Mouse (Mus musculus): ENCODE data around the gene Hist3h2ba. TPM values are rescaled to one million over a fixed set of nuclear protein-coding genes. Genes with fewer than 3 reads are reported as not detected.

The Hist3h2ba gene
- polyA plus RNA-seq (2011; ENCODE audit: insufficient read depth, insufficient read length, low replicate concordance, missing spikeins), result 18.8 and 22.9 TPM in 2 replicates

DNA sequence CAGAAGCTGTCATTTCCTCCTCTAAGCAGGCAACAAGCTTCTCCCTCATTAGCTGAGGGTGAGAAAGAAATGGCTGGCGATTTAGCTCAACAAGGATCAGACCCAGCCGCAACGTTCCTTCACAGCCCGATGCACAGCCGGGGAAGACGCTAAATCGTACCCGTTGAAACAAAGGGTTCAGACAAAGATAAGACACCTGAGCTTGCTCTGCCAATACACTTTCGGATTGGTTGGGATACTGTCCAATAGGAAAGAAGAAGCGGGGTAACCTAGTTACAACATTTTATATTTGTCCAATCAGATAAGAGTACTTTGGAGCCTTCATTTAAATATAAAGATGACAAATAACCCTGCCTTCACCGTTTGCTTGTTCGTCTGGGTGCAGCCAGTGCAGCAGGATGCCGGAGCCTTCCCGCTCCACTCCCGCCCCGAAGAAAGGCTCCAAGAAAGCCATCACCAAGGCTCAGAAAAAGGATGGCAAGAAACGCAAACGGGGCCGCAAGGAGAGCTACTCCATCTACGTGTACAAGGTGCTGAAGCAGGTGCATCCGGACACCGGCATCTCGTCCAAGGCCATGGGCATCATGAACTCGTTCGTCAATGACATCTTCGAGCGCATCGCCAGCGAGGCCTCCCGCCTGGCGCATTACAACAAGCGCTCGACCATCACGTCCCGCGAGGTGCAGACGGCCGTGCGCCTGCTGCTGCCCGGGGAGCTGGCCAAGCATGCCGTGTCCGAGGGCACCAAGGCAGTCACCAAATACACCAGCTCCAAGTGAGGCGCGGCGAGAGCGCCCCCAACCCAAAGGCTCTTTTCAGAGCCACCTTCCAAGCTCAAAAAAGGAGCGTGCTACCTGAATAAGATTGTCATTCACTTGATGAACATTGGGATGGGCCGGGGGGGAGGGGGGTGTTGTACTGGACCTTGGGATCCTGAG is at the start of gene Hist3h2ba:
Gene Hist3h2ba, plus strand, starts transcription at position 379 of the 938 bp plus-strand sequence.
- Histone ChIP-seq H3K27ac (ENCODE audit: control insufficient read depth, insufficient read depth, low read depth, low read length, poor library complexity) (peak within 1 kb of the TSS; percentile 88), H3K4me1 (ENCODE audit: control insufficient read depth, insufficient read depth, low read length) (no peaks in the 10 kb centered on the region), H3K4me3 (replicated peaks; ENCODE audit: control insufficient read depth, low read depth, low read length) (peak within 1 kb of the TSS; percentile 69)
- WGBS, result 2% methylated on average over 48 of the region's 48 CpGs
- TF ChIP-seq CTCF (IDR thresholded peaks at IDR 0.05; ENCODE audit: control insufficient read depth, insufficient read depth, low read length) (no peak), POLR2A (IDR thresholded peaks at IDR 0.05; ENCODE audit: borderline replicate concordance, control insufficient read depth, low read depth, low read length) (peak; percentile 97)

DNA sequence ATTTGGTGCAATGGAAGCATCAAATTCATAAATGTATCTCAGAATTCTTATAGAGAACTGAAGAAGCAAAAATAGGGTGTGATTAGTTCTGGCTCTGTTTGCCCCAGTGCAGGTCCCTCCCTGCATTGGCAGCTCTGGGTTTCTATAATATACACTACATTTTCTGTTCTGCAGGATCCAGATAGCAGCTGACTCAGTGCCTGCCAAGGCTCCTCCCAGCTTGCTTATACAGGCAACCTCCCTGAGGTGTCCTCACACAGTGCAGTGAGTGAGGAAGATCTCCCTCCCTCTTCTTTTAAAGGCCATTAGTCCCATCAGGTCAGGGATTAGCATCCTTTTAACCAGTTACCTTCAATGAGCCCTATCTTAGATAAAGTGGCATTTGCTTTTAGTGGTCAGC is 47.6 kb upstream of the Hist3h2ba start:
- H3K4me3 ChIP-seq (replicated peaks; ENCODE audit: control insufficient read depth, low read depth, low read length), result no peak overlapping the region
- H3K4me1 ChIP-seq (ENCODE audit: control insufficient read depth, insufficient read depth, low read length), result no peaks in the 10 kb centered on the region
- no peak for TF ChIP-seq CTCF (IDR thresholded peaks at IDR 0.05; ENCODE audit: control insufficient read depth, insufficient read depth, low read length)
- TF ChIP-seq POLR2A (IDR thresholded peaks at IDR 0.05; ENCODE audit: borderline replicate concordance, control insufficient read depth, low read depth, low read length), result no peak
- H3K27ac ChIP-seq (ENCODE audit: control insufficient read depth, insufficient read depth, low read depth, low read length, poor library complexity), result no peak overlapping the region; the same call in 1 of the 2 replicates

DNA sequence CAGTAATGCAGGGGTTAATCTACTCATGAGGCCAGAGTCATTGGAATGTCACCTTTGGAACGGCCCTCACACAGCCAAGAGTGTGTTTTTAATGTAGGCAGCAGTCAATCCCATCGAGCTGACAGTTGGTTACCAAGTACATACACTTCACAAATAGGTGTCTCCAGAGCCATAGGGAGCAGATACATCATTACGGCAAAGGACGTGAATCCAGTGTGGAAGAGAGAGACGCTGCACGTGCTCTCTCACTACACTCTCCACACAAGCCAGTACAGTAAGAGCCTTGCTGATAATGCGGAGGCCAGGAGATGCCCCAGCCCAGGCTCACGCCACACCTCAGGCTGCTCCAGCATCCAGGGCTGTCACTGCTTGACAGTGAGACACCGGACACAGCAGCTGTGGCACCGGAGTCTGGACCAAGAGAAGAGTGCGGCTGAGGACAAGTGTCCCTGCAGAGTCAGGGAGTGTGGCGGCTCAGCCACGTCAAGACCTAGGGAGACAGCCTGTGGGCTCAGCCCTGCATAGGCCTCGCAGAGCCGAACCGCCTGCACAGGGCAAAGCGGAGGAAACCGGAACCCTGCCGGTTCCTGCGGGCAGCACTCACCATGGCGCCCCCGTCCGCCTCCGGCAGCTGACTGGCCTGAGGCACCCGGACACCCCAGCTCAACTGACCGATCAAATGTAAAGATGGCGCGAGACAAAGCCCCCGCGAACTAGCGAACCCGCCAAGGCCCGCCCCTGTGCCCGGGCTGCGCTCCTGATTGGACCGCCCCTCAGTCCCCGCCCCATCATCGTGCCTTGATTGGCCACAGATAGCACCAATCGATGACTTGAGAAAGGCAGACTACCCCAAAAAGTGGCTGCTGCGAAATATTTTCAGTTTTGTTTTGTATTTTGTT is 45.0 kb upstream of the Hist3h2ba start, which contains the start of gene Zfp39:
Gene Zfp39, minus strand, starts transcription at position 715 of the 899 bp plus-strand sequence.
- H3K27ac ChIP-seq (ENCODE audit: control insufficient read depth, insufficient read depth, low read depth, low read length, poor library complexity), result peak within 1 kb of the TSS; percentile 85
- WGBS, result under 1% methylated on average over 40 of the region's 40 CpGs
- no peaks in the 10 kb centered on the region for H3K4me1 ChIP-seq (ENCODE audit: control insufficient read depth, insufficient read depth, low read length)
- peak within 1 kb of the TSS; percentile 97 for H3K4me3 ChIP-seq (replicated peaks; ENCODE audit: control insufficient read depth, low read depth, low read length)
- TF ChIP-seq CTCF (IDR thresholded peaks at IDR 0.05; ENCODE audit: control insufficient read depth, insufficient read depth, low read length) (no peak), POLR2A (IDR thresholded peaks at IDR 0.05; ENCODE audit: borderline replicate concordance, control insufficient read depth, low read depth, low read length) (peak; percentile 75; the same call in 1 of the 2 replicates)

DNA sequence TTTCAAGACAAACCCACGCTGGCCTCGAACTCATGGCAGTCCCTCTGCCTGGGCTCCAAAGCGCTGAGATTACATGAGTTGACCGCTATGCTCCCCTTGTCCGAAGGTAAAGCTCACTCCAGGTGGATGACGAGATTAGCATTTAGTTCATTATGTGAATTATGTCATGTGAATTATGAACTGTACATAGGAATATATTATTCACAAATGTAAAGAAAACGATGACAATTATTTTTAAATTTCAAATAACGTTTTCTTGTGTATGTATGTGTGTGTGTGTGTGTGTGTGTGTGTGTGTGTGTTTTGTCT is 44.4 kb upstream of the Hist3h2ba start:
- no peak for TF ChIP-seq POLR2A (IDR thresholded peaks at IDR 0.05; ENCODE audit: borderline replicate concordance, control insufficient read depth, low read depth, low read length)
- no peak for TF ChIP-seq CTCF (IDR thresholded peaks at IDR 0.05; ENCODE audit: control insufficient read depth, insufficient read depth, low read length)
- Histone ChIP-seq H3K27ac (ENCODE audit: control insufficient read depth, insufficient read depth, low read depth, low read length, poor library complexity) (peak overlapping the region; percentile 81), H3K4me1 (ENCODE audit: control insufficient read depth, insufficient read depth, low read length) (no peaks in the 10 kb centered on the region), H3K4me3 (replicated peaks; ENCODE audit: control insufficient read depth, low read depth, low read length) (peak overlapping the region; percentile 97)
- under 1% methylated on average over 8 of the region's 8 CpGs for WGBS

DNA sequence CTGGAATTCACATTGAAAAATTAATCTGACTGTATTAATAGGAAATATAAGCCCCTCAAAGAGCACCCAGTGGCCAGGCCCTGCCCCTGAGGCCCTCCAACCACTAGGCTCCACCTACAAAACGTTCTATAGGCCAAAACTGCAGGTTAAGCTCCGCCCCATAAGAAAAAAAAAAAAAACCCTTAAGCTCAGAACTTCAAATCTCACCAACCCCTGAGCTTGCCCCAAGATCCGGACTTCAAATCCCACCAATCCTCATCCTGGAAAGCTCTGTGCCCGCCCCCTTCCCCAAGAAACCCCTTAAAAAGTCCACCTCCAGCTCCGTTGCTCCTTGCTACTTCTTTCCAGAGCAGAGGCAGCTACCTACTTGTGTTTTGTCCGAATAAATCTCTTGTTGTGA is 43.9 kb upstream of the Hist3h2ba start:
- WGBS, result 62% methylated on average over 6 of the region's 6 CpGs
- TF ChIP-seq POLR2A (IDR thresholded peaks at IDR 0.05; ENCODE audit: borderline replicate concordance, control insufficient read depth, low read depth, low read length), result no peak
- TF ChIP-seq CTCF (IDR thresholded peaks at IDR 0.05; ENCODE audit: control insufficient read depth, insufficient read depth, low read length), result no peak
- H3K27ac ChIP-seq (ENCODE audit: control insufficient read depth, insufficient read depth, low read depth, low read length, poor library complexity), result no peak overlapping the region
- no peaks in the 10 kb centered on the region for H3K4me1 ChIP-seq (ENCODE audit: control insufficient read depth, insufficient read depth, low read length)
- no peak overlapping the region for H3K4me3 ChIP-seq (replicated peaks; ENCODE audit: control insufficient read depth, low read depth, low read length)

DNA sequence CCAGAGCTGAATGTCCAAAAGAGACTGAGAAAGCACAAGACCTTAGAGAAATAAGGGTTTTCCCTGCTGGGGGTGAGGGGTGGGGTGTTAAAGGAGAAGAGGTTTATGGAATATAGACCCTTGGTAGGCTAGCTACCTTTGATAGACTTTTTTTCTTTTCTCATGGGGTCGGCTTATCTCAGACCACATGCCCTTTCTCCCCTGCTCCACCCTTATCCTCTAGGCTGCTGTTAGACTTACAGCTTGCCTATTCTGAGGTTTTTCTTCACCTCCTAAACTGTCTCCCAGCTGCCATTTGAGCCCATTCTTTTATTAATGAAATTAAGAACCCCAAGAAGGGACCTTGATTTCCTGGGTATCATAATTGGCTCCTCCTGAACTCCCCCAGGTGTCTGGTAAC is 34.9 kb upstream of the Hist3h2ba start:
- no peak for TF ChIP-seq CTCF (IDR thresholded peaks at IDR 0.05; ENCODE audit: control insufficient read depth, insufficient read depth, low read length)
- no peak for TF ChIP-seq POLR2A (IDR thresholded peaks at IDR 0.05; ENCODE audit: borderline replicate concordance, control insufficient read depth, low read depth, low read length)
- Histone ChIP-seq H3K4me1 (ENCODE audit: control insufficient read depth, insufficient read depth, low read length) (peaks cover 1% of the 10 kb centered on the region; the same call in 1 of the 2 replicates), H3K4me3 (replicated peaks; ENCODE audit: control insufficient read depth, low read depth, low read length) (no peak overlapping the region), H3K27ac (ENCODE audit: control insufficient read depth, insufficient read depth, low read depth, low read length, poor library complexity) (peak overlapping the region; percentile 87)
- WGBS, result 75% methylated on average over 1 of the region's 1 CpGs

DNA sequence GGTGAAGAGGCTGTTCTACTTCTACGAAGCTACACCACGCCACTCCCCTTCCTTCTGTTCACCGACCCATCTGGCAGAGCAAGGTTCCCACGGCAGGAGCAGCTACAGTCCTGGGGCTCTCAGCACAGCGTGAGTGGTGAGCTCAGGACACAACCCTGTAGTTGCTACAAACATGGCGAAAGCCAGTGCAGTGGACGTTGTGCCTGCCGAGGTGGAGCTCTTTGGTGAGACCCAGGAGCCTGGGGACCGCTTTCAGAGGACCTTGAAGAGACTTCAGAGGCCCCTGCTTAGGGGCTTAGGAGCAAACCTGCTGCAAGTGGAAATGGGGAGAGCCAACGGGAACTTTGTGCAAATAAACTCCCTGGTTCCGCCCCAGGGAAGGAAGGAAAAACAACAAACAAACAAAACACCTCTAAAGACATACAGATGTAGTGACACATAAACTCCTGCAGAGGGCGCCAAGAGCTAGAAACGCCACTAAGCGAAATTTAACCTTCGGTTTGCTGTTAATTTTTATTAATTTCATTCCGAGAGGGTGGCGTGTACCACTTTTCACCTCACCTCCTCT is 34.2 kb upstream of the Hist3h2ba start:
- H3K27ac ChIP-seq (ENCODE audit: control insufficient read depth, insufficient read depth, low read depth, low read length, poor library complexity), result peak overlapping the region; percentile 87
- H3K4me1 ChIP-seq (ENCODE audit: control insufficient read depth, insufficient read depth, low read length), result peaks cover 1% of the 10 kb centered on the region; the same call in 1 of the 2 replicates
- WGBS, result 5% methylated on average over 17 of the region's 17 CpGs
- TF ChIP-seq POLR2A (IDR thresholded peaks at IDR 0.05; ENCODE audit: borderline replicate concordance, control insufficient read depth, low read depth, low read length), result peak; percentile 42; the same call in 1 of the 2 replicates
- TF ChIP-seq CTCF (IDR thresholded peaks at IDR 0.05; ENCODE audit: control insufficient read depth, insufficient read depth, low read length), result peak; percentile 10; the same call in 1 of the 2 replicates
- peak overlapping the region; percentile 68 for H3K4me3 ChIP-seq (replicated peaks; ENCODE audit: control insufficient read depth, low read depth, low read length)

Measured in bone marrow, adult 2 months (tissue).